Mouse (Mus musculus) liver, embryonic 16.5 days (tissue): ENCODE data around the gene Olfr437. TPM values are rescaled to one million over a fixed set of nuclear protein-coding genes. Genes with fewer than 3 reads are reported as not detected.
"Not testable (repeated sequence)": the region's sequence is repeated elsewhere in the genome, so short reads cannot be mapped to it uniquely, and the experiment has no call there.

Experiments used
- ATAC-seq: fragments of 200-750 bp; cut with Nextera tagmentation; 2 replicates; pipeline ENCODE4 v1.8.0; 2017; ENCODE audit warnings: low read depth, mild to moderate bottlenecking, moderate number of reproducible peaks, moderate library complexity
- H3K27ac ChIP-seq: fragments of 300-500 bp; sonication (generic); 2 replicates; pipeline ENCODE4 v1.5.1; 2014; ENCODE audit warnings: mild to moderate bottlenecking, low read length
- H3K27me3 ChIP-seq: fragments of 300-500 bp; sonication (generic); 2 replicates; pipeline ENCODE4 v1.6.1; 2014; ENCODE audit warnings: low read depth, low read length, mixed read lengths; ENCODE audit not compliant: control insufficient read depth, insufficient read depth
- H3K36me3 ChIP-seq: fragments of 300-500 bp; sonication (generic); 2 replicates; pipeline ENCODE4 v1.6.1; 2014; ENCODE audit warnings: mild to moderate bottlenecking; ENCODE audit not compliant: control insufficient read depth, insufficient read depth
- H3K4me1 ChIP-seq: fragments of 300-500 bp; sonication (generic); 2 replicates; pipeline ENCODE4 v1.6.1; 2014; ENCODE audit warnings: low read depth, low read length, mixed read lengths; ENCODE audit not compliant: control insufficient read depth
- H3K4me2 ChIP-seq: fragments of 300-500 bp; sonication (generic); 2 replicates; pipeline ENCODE4 v1.6.1; 2014; ENCODE audit warnings: low read depth, low read length, mixed read lengths
- H3K4me3 ChIP-seq: fragments of 300-500 bp; sonication (generic); 2 replicates; pipeline ENCODE4 v1.5.1; 2014; ENCODE audit warnings: low read depth, mild to moderate bottlenecking, low read length
- H3K9ac ChIP-seq: fragments of 300-500 bp; sonication (generic); 2 replicates; pipeline ENCODE4 v1.6.1; 2014; ENCODE audit warnings: low read depth, low read length
- H3K9me3 ChIP-seq: fragments of 300-500 bp; sonication (generic); replicated peaks from 2 replicates; pipeline ENCODE4 v1.6.1; 2016; ENCODE audit warnings: low read length; ENCODE audit not compliant: control insufficient read depth
- WGBS: fragments of 180-500 bp; shearing (Covaris S2); extraction: QIAGEN DNeasy Blood & Tissue Kit; methylation state at CpG from one replicate; pipeline ENCODE4 v1.1.7; 2014; ENCODE audit not compliant: insufficient replicate concordance; 5-methylcytosine and 5-hydroxymethylcytosine counted together
- polyA plus RNA-seq: library from polyadenylated mRNA; unstranded; fragments of >200 nt; fragmentation: Nextera tagmentation; extraction: Ambion mirVana; gene quantifications from 2 replicates; pipeline ENCODE4 v1.2.1, GENCODE M21; 2015

The Olfr437 gene
- polyA plus RNA-seq, 1 experiment from 2014 or later: not detected

DNA sequence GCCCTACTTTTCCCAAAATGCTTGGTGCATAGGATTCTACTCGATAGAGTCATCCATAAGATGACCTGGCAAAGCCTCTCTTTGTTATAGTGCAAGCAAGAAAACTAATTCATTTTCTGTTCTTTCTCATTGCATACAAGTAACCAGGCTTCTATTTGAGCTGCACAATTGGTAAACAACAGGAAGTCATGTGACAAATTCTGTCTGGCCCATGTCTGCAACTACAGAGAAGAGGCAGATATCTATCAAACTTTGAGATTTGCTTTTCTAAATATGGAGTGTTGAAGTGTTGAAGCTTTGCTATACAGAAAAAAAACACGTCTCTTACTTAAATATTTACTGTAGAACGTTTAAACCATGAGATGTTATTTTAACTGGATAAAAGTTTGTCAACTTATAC, 35.0 kb downstream of the Olfr437 start:
- no peak overlapping the region for H3K4me3 ChIP-seq
- H3K36me3 ChIP-seq: no peaks in the 10 kb centered on the region
- no peak for ATAC-seq
- no peaks in the 10 kb centered on the region for H3K27me3 ChIP-seq
- 40% methylated on average over 3 of the region's 3 CpGs for WGBS
- no peak overlapping the region for H3K27ac ChIP-seq
- H3K9ac ChIP-seq: no peak overlapping the region
- H3K4me1 ChIP-seq: no peaks in the 10 kb centered on the region
- H3K9me3 ChIP-seq: no peaks in the 10 kb centered on the region
- H3K4me2 ChIP-seq: no peak overlapping the region

DNA sequence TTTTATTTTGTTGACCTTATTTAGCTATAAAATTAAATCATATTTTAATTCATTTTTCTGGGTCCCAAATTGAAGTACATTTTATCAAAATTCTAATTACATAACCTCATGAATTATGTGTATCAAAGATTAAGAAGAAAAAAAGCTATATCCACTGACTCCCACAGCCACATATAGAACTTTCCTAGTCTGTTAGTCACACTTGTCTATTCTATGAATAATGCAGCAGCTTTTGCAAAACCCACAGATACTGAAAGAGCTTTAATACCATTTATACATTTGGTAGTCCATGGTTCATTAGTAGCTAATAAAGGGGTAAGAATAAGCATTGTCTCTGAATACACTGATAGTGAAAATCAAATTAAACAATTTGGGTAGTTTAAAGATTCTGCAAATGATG, 39.7 kb downstream of the Olfr437 start:
- ATAC-seq: no peak
- Histone ChIP-seq H3K4me2 (no peak overlapping the region), H3K27me3 (no peaks in the 10 kb centered on the region), H3K9ac (no peak overlapping the region), H3K9me3 (no peaks in the 10 kb centered on the region), H3K4me3 (no peak overlapping the region), H3K4me1 (no peaks in the 10 kb centered on the region), H3K27ac (no peak overlapping the region), H3K36me3 (no peaks in the 10 kb centered on the region)

DNA sequence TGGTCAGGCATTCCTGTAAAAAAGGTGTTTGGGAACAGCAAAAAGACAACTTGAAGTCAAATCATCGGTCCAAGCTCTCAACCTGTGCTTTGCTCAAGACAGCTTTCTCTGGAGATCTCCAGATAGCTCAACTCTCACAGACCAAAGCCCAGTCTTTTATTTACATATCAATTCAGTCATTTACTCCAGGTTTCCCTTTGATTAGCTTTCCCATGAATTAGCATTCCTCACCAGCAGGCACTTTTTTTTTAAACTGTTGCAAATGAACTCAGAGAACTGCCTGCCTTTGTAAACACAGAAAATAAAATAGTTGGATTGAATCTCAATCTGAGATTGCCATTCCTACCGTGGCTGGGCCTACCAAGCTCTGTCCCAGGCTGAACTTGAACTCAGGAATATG, 42.3 kb downstream of the Olfr437 start:
- Histone ChIP-seq H3K9ac (no peak overlapping the region), H3K4me2 (no peak overlapping the region), H3K27ac (no peak overlapping the region), H3K27me3 (no peaks in the 10 kb centered on the region), H3K4me3 (no peak overlapping the region), H3K4me1 (no peaks in the 10 kb centered on the region), H3K9me3 (no peaks in the 10 kb centered on the region), H3K36me3 (no peaks in the 10 kb centered on the region)
- 23% methylated on average over 2 of the region's 2 CpGs for WGBS
- ATAC-seq: no peak

DNA sequence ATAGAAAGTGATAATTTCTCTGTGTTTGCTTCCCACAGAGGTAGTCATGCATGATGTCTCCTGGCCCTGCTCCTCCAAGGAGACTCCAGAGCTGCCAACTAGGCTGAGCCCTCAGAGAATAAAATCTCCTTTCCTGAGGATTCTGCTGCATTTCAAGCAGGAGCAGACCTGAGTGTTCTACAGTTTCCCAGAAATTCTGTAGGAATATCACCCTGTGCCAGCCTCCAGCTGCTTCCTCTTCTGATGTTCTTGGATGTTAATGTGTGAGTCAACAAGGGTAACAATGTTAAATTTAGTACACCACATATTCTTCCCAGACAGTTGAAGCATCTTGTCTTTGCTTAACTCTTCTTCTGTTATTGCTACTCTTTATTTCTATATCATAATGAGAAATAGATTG, 49.8 kb downstream of the Olfr437 start, which contains the start of gene Olfr434:
Olfr434 (plus strand) TSS at position 149 of the 400 bp plus-strand sequence.
- H3K4me1 ChIP-seq, ATAC-seq, H3K27ac ChIP-seq, H3K9me3 ChIP-seq, H3K9ac ChIP-seq, H3K27me3 ChIP-seq, H3K4me2 ChIP-seq, H3K4me3 ChIP-seq, H3K36me3 ChIP-seq: not testable (repeated sequence)

Other genes with a start within 250 kb of the Olfr437 start
- gene Olfr446, start 241.9 kb upstream of the Olfr437 start, polyA plus RNA-seq: not detected in 2 replicates
- not detected in 2 replicates for gene Olfr444, start 214.2 kb upstream of the Olfr437 start, polyA plus RNA-seq
- gene Olfr441, start 56.9 kb upstream of the Olfr437 start, polyA plus RNA-seq: not detected in 2 replicates
- gene Olfr237-ps1, start 16.7 kb upstream of the Olfr437 start, polyA plus RNA-seq: not detected in 2 replicates
- gene Olfr13, start 8.9 kb downstream of the Olfr437 start, polyA plus RNA-seq: not detected in 2 replicates
- not detected in 2 replicates for gene Olfr435, start 33.9 kb downstream of the Olfr437 start, polyA plus RNA-seq
- gene Olfr434, start 49.7 kb downstream of the Olfr437 start, polyA plus RNA-seq: not detected in 2 replicates
- gene Olfr47, start 68.2 kb downstream of the Olfr437 start, polyA plus RNA-seq: not detected in 2 replicates
- gene Arhgef5, start 102.3 kb downstream of the Olfr437 start, polyA plus RNA-seq: 1.9 and 3.2 TPM in 2 replicates
- gene Nobox, start 146.3 kb downstream of the Olfr437 start, polyA plus RNA-seq: not detected in 2 replicates